Mouse (Mus musculus) liver, embryonic 16.5 days (tissue): ENCODE results near the gene Mtx3. TPM values are rescaled to one million over a fixed set of nuclear protein-coding genes. Genes with fewer than 3 reads are reported as not detected.

Source experiments
- ATAC-seq: fragments of 200-750 bp; cut with Nextera tagmentation; 2 replicates; pipeline ENCODE4 v1.8.0; 2017; ENCODE audit warnings: low read depth, mild to moderate bottlenecking, moderate number of reproducible peaks, moderate library complexity
- H3K27ac ChIP-seq: fragments of 300-500 bp; sonication (generic); 2 replicates; pipeline ENCODE4 v1.5.1; 2014; ENCODE audit warnings: mild to moderate bottlenecking, low read length
- H3K27me3 ChIP-seq: fragments of 300-500 bp; sonication (generic); 2 replicates; pipeline ENCODE4 v1.6.1; 2014; ENCODE audit warnings: low read depth, low read length, mixed read lengths; ENCODE audit not compliant: control insufficient read depth, insufficient read depth
- H3K36me3 ChIP-seq: fragments of 300-500 bp; sonication (generic); 2 replicates; pipeline ENCODE4 v1.6.1; 2014; ENCODE audit warnings: mild to moderate bottlenecking; ENCODE audit not compliant: control insufficient read depth, insufficient read depth
- H3K4me1 ChIP-seq: fragments of 300-500 bp; sonication (generic); 2 replicates; pipeline ENCODE4 v1.6.1; 2014; ENCODE audit warnings: low read depth, low read length, mixed read lengths; ENCODE audit not compliant: control insufficient read depth
- H3K4me2 ChIP-seq: fragments of 300-500 bp; sonication (generic); 2 replicates; pipeline ENCODE4 v1.6.1; 2014; ENCODE audit warnings: low read depth, low read length, mixed read lengths
- H3K4me3 ChIP-seq: fragments of 300-500 bp; sonication (generic); 2 replicates; pipeline ENCODE4 v1.5.1; 2014; ENCODE audit warnings: low read depth, mild to moderate bottlenecking, low read length
- H3K9ac ChIP-seq: fragments of 300-500 bp; sonication (generic); 2 replicates; pipeline ENCODE4 v1.6.1; 2014; ENCODE audit warnings: low read depth, low read length
- H3K9me3 ChIP-seq: fragments of 300-500 bp; sonication (generic); replicated peaks from 2 replicates; pipeline ENCODE4 v1.6.1; 2016; ENCODE audit warnings: low read length; ENCODE audit not compliant: control insufficient read depth
- WGBS: fragments of 180-500 bp; shearing (Covaris S2); extraction: QIAGEN DNeasy Blood & Tissue Kit; methylation state at CpG from one replicate; pipeline ENCODE4 v1.1.7; 2014; ENCODE audit not compliant: insufficient replicate concordance; 5-methylcytosine and 5-hydroxymethylcytosine counted together
- polyA plus RNA-seq: library from polyadenylated mRNA; unstranded; fragments of >200 nt; fragmentation: Nextera tagmentation; extraction: Ambion mirVana; gene quantifications from 2 replicates; pipeline ENCODE4 v1.2.1, GENCODE M21; 2015

Mtx3 gene
- polyA plus RNA-seq, 1 experiment from 2014 or later = 0.54 TPM

DNA sequence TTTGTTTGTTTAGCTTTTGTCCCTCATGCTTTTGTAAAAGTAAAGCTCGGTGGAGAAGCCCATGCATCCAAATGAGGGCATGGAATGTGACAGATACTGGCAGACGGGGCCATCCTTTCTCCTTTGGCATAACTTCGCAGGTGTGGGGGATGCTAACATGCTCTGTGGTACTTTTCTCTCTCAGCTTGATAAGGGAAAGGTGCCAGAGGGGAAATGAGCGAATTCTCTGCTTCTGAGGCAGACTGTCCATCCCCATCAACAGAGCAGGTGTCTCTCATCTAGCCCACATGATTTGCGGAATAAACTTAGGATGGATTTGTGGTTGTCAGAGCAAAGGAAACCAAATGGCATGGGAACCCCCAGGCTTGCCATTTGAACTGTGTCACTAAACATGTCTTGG lies 61.4 kb downstream of the Mtx3 start:
- no peaks in the 10 kb centered on the region for H3K4me1 ChIP-seq
- H3K27me3 ChIP-seq = no peaks in the 10 kb centered on the region
- H3K4me3 ChIP-seq = no peak overlapping the region
- H3K27ac ChIP-seq = no peak overlapping the region
- no peak for ATAC-seq
- 61% methylated on average over 5 of the region's 5 CpGs for WGBS
- no peaks in the 10 kb centered on the region for H3K36me3 ChIP-seq
- H3K9me3 ChIP-seq = no peaks in the 10 kb centered on the region
- H3K9ac ChIP-seq = no peak overlapping the region
- no peak overlapping the region for H3K4me2 ChIP-seq

DNA sequence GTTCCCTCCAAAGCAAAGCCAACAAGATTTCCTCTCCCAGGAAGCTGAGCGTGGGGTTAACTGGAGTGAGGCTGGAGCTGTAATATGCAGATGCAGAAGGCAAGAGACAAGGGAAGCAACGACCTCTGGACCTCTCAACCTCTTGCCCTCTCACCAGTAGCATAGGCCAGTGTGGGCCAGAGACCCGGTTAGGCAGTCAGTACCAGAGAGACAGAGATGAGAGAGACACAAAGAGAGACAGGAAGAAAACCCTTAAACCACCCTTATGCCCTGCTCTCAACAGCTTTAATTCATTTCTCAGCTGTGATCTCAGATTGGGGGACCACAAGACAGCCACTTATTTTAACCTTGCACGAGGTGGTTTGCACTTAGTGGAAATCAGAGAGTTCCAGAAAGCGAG lies 62.8 kb downstream of the Mtx3 start:
- no peak overlapping the region for H3K4me2 ChIP-seq
- no peak overlapping the region for H3K4me3 ChIP-seq
- 43% methylated on average over 5 of the region's 5 CpGs for WGBS
- no peak for ATAC-seq
- no peaks in the 10 kb centered on the region for H3K27me3 ChIP-seq
- H3K9me3 ChIP-seq = no peaks in the 10 kb centered on the region
- no peak overlapping the region for H3K9ac ChIP-seq
- no peaks in the 10 kb centered on the region for H3K4me1 ChIP-seq
- no peak overlapping the region for H3K27ac ChIP-seq
- H3K36me3 ChIP-seq = no peaks in the 10 kb centered on the region

Other genes starting within 250 kb of the Mtx3 start
- gene Serinc5, start 233.7 kb upstream of the Mtx3 start, polyA plus RNA-seq = 21.5 and 21.7 TPM in 2 replicates
- gene Thbs4, start 49.9 kb upstream of the Mtx3 start, polyA plus RNA-seq = 0.19 and 0.20 TPM in 2 replicates